Mouse (Mus musculus) heart, embryonic 11.5 days (tissue): Measurements from ENCODE around the gene Arid3a. TPM values are rescaled to one million over a fixed set of nuclear protein-coding genes. Genes with fewer than 3 reads are reported as not detected.

Experiments used
- ATAC-seq: fragments of 200-750 bp; cut with Nextera tagmentation; replicated peaks from 2 replicates; pipeline ENCODE4 v1.8.0; 2017; ENCODE audit warnings: moderate library complexity; ENCODE audit not compliant: insufficient number of reproducible peaks, low FRiP score, low TSS enrichment
- H3K27ac ChIP-seq: fragments of 300-500 bp; sonication (generic); 2 replicates; pipeline ENCODE4 v1.5.1; 2014; ENCODE audit warnings: mild to moderate bottlenecking, low read depth, low read length
- H3K27me3 ChIP-seq: fragments of 300-500 bp; sonication (generic); 2 replicates; pipeline ENCODE4 v1.6.1; 2014; ENCODE audit warnings: mild to moderate bottlenecking, low read length, mixed read lengths; ENCODE audit not compliant: control insufficient read depth, insufficient read depth
- H3K36me3 ChIP-seq: fragments of 300-500 bp; sonication (generic); 2 replicates; pipeline ENCODE4 v1.6.1; 2014; ENCODE audit warnings: mild to moderate bottlenecking, low read length, moderate library complexity, mixed read lengths; ENCODE audit not compliant: control insufficient read depth, insufficient read depth
- H3K4me1 ChIP-seq: fragments of 300-500 bp; sonication (generic); 2 replicates; pipeline ENCODE4 v1.6.1; 2014; ENCODE audit warnings: low read length; ENCODE audit not compliant: control insufficient read depth, insufficient read depth
- H3K4me2 ChIP-seq: fragments of 300-500 bp; sonication (generic); 2 replicates; pipeline ENCODE4 v1.6.1; 2014; ENCODE audit warnings: mild to moderate bottlenecking, moderate library complexity
- H3K4me3 ChIP-seq: fragments of 300-500 bp; sonication (generic); 2 replicates; pipeline ENCODE4 v1.5.1; 2014; ENCODE audit warnings: low read depth, low read length
- H3K9ac ChIP-seq: fragments of 300-500 bp; sonication (generic); 2 replicates; pipeline ENCODE4 v1.6.1; 2014; ENCODE audit warnings: mild to moderate bottlenecking, low read depth, low read length, moderate library complexity
- H3K9me3 ChIP-seq: fragments of 300-500 bp; sonication (generic); replicated peaks from 2 replicates; pipeline ENCODE4 v1.6.1; 2016; ENCODE audit warnings: low read length; ENCODE audit not compliant: control insufficient read depth
- WGBS: fragments of 180-500 bp; shearing (Covaris S2); extraction: QIAGEN DNeasy Blood & Tissue Kit; methylation state at CpG from one replicate; pipeline ENCODE4 v1.1.7; 2014; ENCODE audit not compliant: insufficient replicate concordance; 5-methylcytosine and 5-hydroxymethylcytosine counted together
- polyA plus RNA-seq: library from polyadenylated mRNA; unstranded; fragments of >200 nt; fragmentation: Nextera tagmentation; extraction: Ambion mirVana; gene quantifications from 2 replicates; pipeline ENCODE4 v1.2.1, GENCODE M21; 2014

Arid3a gene
- 4.3 and 12.7 TPM in 2 replicates for polyA plus RNA-seq

DNA sequence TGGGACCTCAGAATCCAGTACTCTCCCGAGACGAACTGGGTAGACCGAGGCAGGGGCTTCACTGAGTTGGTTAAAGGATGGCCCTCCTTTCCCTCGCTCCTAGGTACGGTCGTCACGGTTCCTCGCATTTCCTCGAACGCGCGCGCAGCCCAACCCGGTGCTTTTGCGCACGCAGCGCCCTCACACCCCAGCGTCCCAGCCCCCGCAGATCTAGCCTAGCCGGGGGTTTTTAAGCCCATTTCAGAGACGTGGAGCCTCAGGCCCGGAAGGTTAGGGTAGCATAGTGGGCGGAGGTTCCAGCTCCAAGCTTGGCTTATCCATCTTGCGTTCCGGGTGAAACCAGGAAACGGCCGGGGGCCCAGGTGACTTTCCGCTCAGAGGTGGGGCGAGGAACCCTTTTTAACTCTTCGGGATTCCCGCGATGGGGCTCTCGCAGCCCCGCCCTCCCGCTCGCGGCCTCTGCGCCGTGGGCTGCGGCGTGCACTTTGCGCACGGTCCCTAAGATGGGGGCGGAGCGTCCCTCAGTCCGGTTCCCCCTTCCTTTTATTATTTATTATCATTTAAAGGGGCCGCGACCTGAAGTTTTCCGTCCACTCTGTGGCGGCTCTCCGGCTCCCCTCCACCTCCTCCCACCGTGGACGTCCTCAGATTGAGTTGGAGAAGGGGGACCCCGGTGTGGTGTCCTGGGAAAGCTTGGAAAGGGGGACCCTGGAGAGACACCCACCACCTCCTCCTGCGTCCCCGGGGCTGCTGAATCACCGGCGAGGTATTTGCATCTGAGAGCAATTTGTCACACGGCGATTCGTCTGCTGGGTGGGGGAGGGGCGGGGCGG is at the start of gene Arid3a:
Gene Arid3a (plus strand): TSS at position 553 of the 833 bp plus-strand sequence.
- Histone ChIP-seq H3K9ac (peak within 1 kb of the TSS; percentile 96), H3K4me3 (peak within 1 kb of the TSS; percentile 98), H3K36me3 (0 out of 2 replicates have a peak, but pooled peaks cover 2% of the 10 kb centered on the region), H3K9me3 (no peaks in the 10 kb centered on the region), H3K27ac (peak within 1 kb of the TSS; percentile 98), H3K4me1 (peaks cover 30% of the 10 kb centered on the region), H3K27me3 (peaks cover 20% of the 10 kb centered on the region), H3K4me2 (peak within 1 kb of the TSS; percentile 90)
- ATAC-seq = peak; percentile 81
- WGBS = under 1% methylated on average over 63 of the region's 63 CpGs

DNA sequence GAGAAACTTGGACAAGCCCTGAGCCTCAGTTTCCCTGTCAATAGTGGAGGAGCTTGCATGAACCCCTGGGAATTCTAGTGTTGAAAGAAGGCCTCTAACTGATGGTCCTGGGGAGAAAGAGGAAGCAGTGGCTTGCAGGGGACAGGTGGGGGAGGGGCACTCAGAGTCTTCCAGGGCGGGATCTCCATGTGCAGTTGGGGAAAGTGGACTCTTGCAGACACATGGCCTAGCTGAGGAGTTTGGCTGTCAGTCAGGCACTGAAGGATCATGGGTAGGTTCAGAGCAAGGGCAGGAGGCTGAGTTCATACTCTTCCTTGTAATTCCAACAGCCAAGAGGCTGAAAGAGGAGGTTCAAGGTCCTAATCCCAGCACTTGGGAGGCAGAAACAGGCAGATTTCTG is 49.7 kb upstream of the Arid3a start:
- H3K36me3 ChIP-seq = no peaks in the 10 kb centered on the region
- H3K27me3 ChIP-seq = peaks cover 12% of the 10 kb centered on the region
- H3K9me3 ChIP-seq = no peaks in the 10 kb centered on the region
- peaks cover 20% of the 10 kb centered on the region for H3K4me1 ChIP-seq
- H3K4me2 ChIP-seq = no peak overlapping the region
- ATAC-seq = no peak
- H3K9ac ChIP-seq = no peak overlapping the region
- no peak overlapping the region for H3K4me3 ChIP-seq
- WGBS = 36% methylated on average over 1 of the region's 1 CpGs
- no peak overlapping the region for H3K27ac ChIP-seq

GRCm38 (mm10) chr10:79877757-79878156 is 49.1 kb upstream of the Arid3a start:
- H3K4me3 ChIP-seq = no peak overlapping the region
- no peaks in the 10 kb centered on the region for H3K9me3 ChIP-seq
- no peaks in the 10 kb centered on the region for H3K36me3 ChIP-seq
- ATAC-seq = no peak
- H3K27ac ChIP-seq = no peak overlapping the region
- no peak overlapping the region for H3K9ac ChIP-seq
- no peak overlapping the region for H3K4me2 ChIP-seq
- WGBS = 57% methylated on average over 12 of the region's 12 CpGs
- peaks cover 25% of the 10 kb centered on the region for H3K4me1 ChIP-seq
- peaks cover 15% of the 10 kb centered on the region for H3K27me3 ChIP-seq

DNA sequence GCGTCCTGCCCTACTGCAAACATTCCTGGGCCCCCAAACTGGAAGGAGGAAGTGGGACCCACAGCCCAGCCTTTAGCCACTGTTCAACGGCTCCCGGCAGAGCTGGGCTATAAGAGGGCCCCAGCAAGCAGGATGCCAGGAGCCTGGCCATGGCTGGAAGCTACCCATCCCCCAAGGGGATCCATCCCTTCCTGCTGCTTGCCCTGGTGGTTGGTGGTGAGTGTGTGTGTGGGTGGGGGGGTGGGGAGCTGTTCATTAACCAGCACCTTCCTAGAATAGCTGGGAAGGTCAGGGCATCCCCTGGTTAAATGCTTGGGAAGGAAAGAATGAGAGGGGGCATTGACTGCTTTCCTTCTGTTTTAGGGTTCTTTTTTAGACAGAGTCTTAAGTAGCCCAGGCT is 47.3 kb upstream of the Arid3a start:
- no peaks in the 10 kb centered on the region for H3K36me3 ChIP-seq
- no peaks in the 10 kb centered on the region for H3K9me3 ChIP-seq
- no peak overlapping the region for H3K4me2 ChIP-seq
- H3K4me1 ChIP-seq = peaks cover 21% of the 10 kb centered on the region
- ATAC-seq = no peak
- H3K27ac ChIP-seq = no peak overlapping the region
- WGBS = 41% methylated on average over 3 of the region's 3 CpGs
- no peak overlapping the region for H3K4me3 ChIP-seq
- H3K9ac ChIP-seq = no peak overlapping the region
- H3K27me3 ChIP-seq = peaks cover 15% of the 10 kb centered on the region

- Histone ChIP-seq H3K36me3 (no peaks in the 10 kb centered on the region), H3K4me2 (peak overlapping the region; percentile 7; the same call in 1 of the 2 replicates), H3K4me3 (no peak overlapping the region), H3K9me3 (no peaks in the 10 kb centered on the region), H3K27me3 (peaks cover 14% of the 10 kb centered on the region), H3K27ac (no peak overlapping the region), H3K9ac (no peak overlapping the region), H3K4me1 (peaks cover 19% of the 10 kb centered on the region)
- 15% methylated on average over 9 of the region's 9 CpGs for WGBS
- ATAC-seq = no peak
Observed at GRCm38 (mm10) chr10:79880721-79881120, 46.1 kb upstream of the Arid3a start.

DNA sequence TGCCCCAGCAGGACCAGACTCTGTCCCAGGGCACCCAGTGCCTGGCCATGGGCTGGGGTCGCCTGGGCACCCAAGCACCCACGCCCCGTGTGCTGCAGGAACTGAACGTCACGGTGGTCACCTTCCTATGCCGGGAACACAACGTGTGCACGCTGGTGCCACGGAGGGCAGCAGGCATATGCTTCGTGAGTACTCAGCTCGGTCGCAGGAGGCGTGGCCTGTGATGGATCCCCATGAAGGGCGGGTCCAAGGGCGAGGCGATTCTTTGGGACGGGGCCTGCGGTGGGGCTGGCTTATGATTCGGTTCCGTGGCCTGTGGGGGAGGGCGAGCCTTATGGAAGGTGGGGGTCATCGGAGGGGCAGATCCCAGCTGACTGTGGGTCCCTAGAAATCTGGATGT is 44.9 kb upstream of the Arid3a start:
- Histone ChIP-seq H3K27me3 (peaks cover 14% of the 10 kb centered on the region), H3K9me3 (no peaks in the 10 kb centered on the region), H3K9ac (peak overlapping the region; percentile 44; the same call in 1 of the 2 replicates), H3K27ac (no peak overlapping the region), H3K4me1 (peaks cover 19% of the 10 kb centered on the region), H3K4me2 (peak overlapping the region; percentile 57), H3K36me3 (no peaks in the 10 kb centered on the region), H3K4me3 (peak overlapping the region; percentile 27)
- no peak for ATAC-seq
- whole genome bisulfite sequencing = 5% methylated on average over 22 of the region's 22 CpGs

DNA sequence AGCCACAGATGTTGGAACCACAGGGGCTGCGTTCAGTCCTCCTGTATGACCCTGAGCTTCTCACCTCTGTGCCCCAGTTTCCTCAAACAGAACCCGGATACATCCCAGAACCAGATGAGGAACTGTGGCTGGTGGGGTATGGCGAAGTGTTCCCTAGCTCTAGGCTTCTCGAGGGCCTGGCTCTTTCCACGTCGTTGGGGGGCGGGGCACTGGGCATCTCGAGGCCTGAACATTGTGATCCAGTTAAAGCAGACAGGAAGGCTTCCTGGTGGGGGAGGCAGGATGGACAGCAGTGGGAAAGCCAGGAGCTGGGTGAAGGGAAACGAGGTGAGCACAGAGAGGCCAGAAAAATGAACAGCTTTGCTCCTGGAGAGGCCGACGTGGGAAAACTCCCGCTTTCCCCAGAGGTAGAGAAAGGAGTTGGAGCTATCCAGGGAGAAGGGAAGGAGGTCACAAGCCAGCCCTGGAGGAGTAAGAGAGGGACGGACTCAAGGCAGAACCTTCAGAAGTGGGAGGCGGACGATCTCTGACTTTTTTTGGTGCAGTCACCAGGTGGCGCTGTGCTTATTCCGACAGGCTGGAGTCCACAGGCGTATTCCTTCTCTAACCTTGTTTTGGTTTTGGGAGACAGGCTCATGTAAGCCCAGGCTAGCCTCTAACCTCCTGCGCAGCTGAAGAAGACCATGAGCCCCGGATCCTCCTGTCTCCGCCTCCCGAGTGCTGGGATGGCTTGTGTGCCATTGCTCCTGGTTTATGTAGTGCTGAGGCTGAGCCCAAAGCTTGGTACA is 43.4 kb upstream of the Arid3a start:
- Histone ChIP-seq H3K36me3 (no peaks in the 10 kb centered on the region), H3K4me3 (no peak overlapping the region), H3K9ac (peak overlapping the region; percentile 35; the same call in 1 of the 2 replicates), H3K27me3 (peaks cover 14% of the 10 kb centered on the region), H3K9me3 (no peaks in the 10 kb centered on the region), H3K27ac (no peak overlapping the region), H3K4me2 (peak overlapping the region; percentile 33), H3K4me1 (peaks cover 19% of the 10 kb centered on the region)
- 15% methylated on average over 22 of the region's 22 CpGs for WGBS
- ATAC-seq = no peak

DNA sequence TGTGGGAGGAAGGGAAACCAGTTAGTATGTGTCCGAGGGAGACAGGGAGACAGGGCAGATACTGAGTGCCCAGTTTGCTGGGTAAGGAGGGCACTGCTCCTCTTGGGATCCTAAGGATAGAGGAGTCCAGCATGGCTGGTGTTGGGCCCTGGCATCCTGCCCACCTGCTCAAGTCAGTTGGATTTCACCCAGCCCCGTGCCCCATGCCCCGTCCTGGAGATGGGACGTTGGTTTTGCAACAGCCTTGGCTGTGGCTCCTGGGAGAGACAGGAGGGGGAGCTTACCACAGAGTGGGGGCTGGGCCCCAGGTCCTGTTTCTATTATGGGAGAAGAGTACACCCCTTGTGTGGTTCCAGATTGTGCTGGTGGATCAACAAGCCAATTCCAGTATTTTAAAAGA is 42.4 kb upstream of the Arid3a start:
- H3K4me1 ChIP-seq = peaks cover 17% of the 10 kb centered on the region
- no peaks in the 10 kb centered on the region for H3K36me3 ChIP-seq
- H3K4me3 ChIP-seq = no peak overlapping the region
- H3K9ac ChIP-seq = no peak overlapping the region
- WGBS = 57% methylated on average over 4 of the region's 4 CpGs
- H3K27ac ChIP-seq = no peak overlapping the region
- H3K4me2 ChIP-seq = no peak overlapping the region
- ATAC-seq = no peak
- H3K27me3 ChIP-seq = peaks cover 14% of the 10 kb centered on the region
- H3K9me3 ChIP-seq = no peaks in the 10 kb centered on the region
